In the genomic region with DNA sequence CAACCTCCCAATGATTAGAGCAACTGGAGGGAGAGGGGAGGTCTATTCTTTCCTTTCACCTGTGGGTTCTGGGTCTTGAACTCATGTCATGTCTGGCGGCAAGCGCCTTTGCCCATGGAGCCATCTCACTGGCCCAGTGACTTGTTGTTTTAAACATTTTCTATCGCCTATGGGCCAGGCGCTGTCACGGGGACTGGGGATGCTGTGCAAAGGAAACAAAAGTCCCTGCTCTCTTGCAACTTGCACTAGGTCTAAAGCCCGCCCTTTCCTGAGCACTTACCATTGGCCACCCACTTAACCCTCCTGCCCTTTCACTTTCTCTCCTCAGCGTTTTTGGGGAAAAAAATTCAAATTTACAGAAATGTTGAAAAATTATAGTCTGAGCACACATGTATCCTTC, we compare ENCODE assay signal across 34 mouse cellular contexts. TPM values are rescaled to one million over a fixed set of nuclear protein-coding genes. Genes with fewer than 3 reads are reported as not detected.
DNase-seq lines count a peak whose midpoint lies in the region; ATAC-seq and TF ChIP-seq lines count a peak whose summit lies in the region.
"Had no signal": no experiment of that assay in that cellular context is flagged by ENCODE, and none has a peak within 500 bp of the region (broad histone marks: within the 10 kb centered on the region; RNA-seq: fewer than 3 reads in every experiment).

No protein-coding gene starts in this region.

- peak; percentile 52; the same call in 1 of the 2 replicates for ATAC-seq in common myeloid progenitor, adult 5-6 weeks (replicated peaks; ENCODE audit: low read depth, poor library complexity, severe bottlenecking)
- ATAC-seq: forebrain, postnatal 0 days had no signal

- peak overlapping the region; percentile 4 for H3K4me2 ChIP-seq in myocyte (ENCODE audit: low read depth)
- H3K4me2 ChIP-seq: embryonic facial prominence, embryonic 12.5 days; heart, embryonic 12.5 days; hindbrain, embryonic 15.5 days; kidney, embryonic 15.5 days; lung, embryonic 15.5 days; midbrain, embryonic 12.5 days had no signal

- no peaks in the 10 kb centered on the region for H3K27me3 ChIP-seq in myocyte (ENCODE audit: control insufficient read depth, insufficient read depth, insufficient read length)
- H3K27me3 ChIP-seq: embryonic facial prominence, embryonic 12.5 days; heart, embryonic 12.5 days; hindbrain, embryonic 15.5 days; kidney, embryonic 15.5 days; liver, embryonic 15.5 days; lung, embryonic 15.5 days; midbrain, embryonic 12.5 days had no signal

- no peak for TF ChIP-seq POLR2A in myocyte (IDR thresholded peaks at IDR 0.05; ENCODE audit: insufficient read length, low read depth)

- H3ac ChIP-seq in myocyte (ENCODE audit: control insufficient read depth, insufficient read length) = no peak overlapping the region

- H3K27ac ChIP-seq in gastrocnemius, adult 2 months = peak overlapping the region; percentile 79
- no peak overlapping the region for H3K27ac ChIP-seq in layer of hippocampus, adult 2 months
- H3K27ac ChIP-seq: embryonic facial prominence, embryonic 12.5 days; hindbrain, embryonic 10.5 days; hindbrain, embryonic 15.5 days; kidney, embryonic 15.5 days; liver, embryonic 15.5 days; lung, embryonic 15.5 days; midbrain, embryonic 12.5 days had no signal

- intact Hi-C loops in gastrocnemius, adult 2 months (cut with DNase I) = loop anchor here (1.0 to 10.0 kb wide), 2 partner anchors 68 to 248 kb away; a partner anchor contains a TSS
- intact Hi-C loops in gastrocnemius, postnatal 14 days (cut with DNase I; ENCODE audit: low total_unique reads) = loop anchor here (5.0 kb wide), 1 partner anchor 65 kb away; no protein-coding TSS in a partner anchor

- H3K36me3 ChIP-seq in myocyte (ENCODE audit: control insufficient read depth, insufficient read depth) = no peaks in the 10 kb centered on the region
- H3K36me3 ChIP-seq: embryonic facial prominence, embryonic 12.5 days; liver, embryonic 15.5 days; lung, embryonic 15.5 days had no signal

- no peak for DNase-seq in gastrocnemius, adult 2 months
- DNase-seq in gastrocnemius, postnatal 14 days = no peak
- peak; percentile 79 for DNase-seq in 416B (ENCODE audit: low read depth)
- no peak for DNase-seq in urinary bladder, adult 18-20 months (ENCODE audit: low spot score in 2 of 2)
- DNase-seq in layer of hippocampus, adult 2 months (ENCODE audit: low spot score in 2 of 2) = no peak

- no peaks in the 10 kb centered on the region for H3K79me2 ChIP-seq in myocyte (ENCODE audit: control insufficient read depth, insufficient read depth)

- H3K4me3 ChIP-seq in gastrocnemius, adult 2 months = no peak overlapping the region
- no peak overlapping the region for H3K4me3 ChIP-seq in myocyte
- no peak overlapping the region for H3K4me3 ChIP-seq in layer of hippocampus, adult 2 months
- H3K4me3 ChIP-seq: embryonic facial prominence, embryonic 12.5 days; heart, embryonic 12.5 days; hindbrain, embryonic 10.5 days; hindbrain, embryonic 15.5 days; kidney, embryonic 15.5 days; liver, embryonic 15.5 days; lung, embryonic 15.5 days; midbrain, embryonic 12.5 days had no signal

- no peak for TF ChIP-seq CTCF in gastrocnemius, adult 2 months (IDR thresholded peaks at IDR 0.05)
- no peak for TF ChIP-seq CTCF in layer of hippocampus, adult 2 months (conservative IDR thresholded peaks at IDR 0.05)

TF ChIP-seq in myocyte, 11 proteins besides CTCF, POLR2A, EP300 and RAD21:
- TF ChIP-seq REST (IDR thresholded peaks at IDR 0.05; ENCODE audit: insufficient read depth, insufficient read length) (no peak), MYOD1 (IDR thresholded peaks at IDR 0.05; ENCODE audit: control insufficient read depth in 1 of 3, insufficient read length in 2 of 3, low read depth in 2 of 3) (no peak), E2F4 (IDR thresholded peaks at IDR 0.05; ENCODE audit: insufficient read depth) (no peak), TCF3 (IDR thresholded peaks at IDR 0.05; ENCODE audit: insufficient read length, low read depth) (no peak), MYOG (IDR thresholded peaks at IDR 0.05; ENCODE audit: control insufficient read depth in 1 of 3, insufficient read depth in 1 of 3, insufficient read length in 2 of 3, low read depth in 2 of 3) (no peak), CEBPB (IDR thresholded peaks at IDR 0.05; ENCODE audit: insufficient read depth, poor library complexity, severe bottlenecking) (no peak), TCF12 (IDR thresholded peaks at IDR 0.05; ENCODE audit: insufficient read depth, poor library complexity, severe bottlenecking) (no peak), POLR2AphosphoS2 (IDR thresholded peaks at IDR 0.05; ENCODE audit: insufficient read length, low read depth) (no peak), SRF (IDR thresholded peaks at IDR 0.05; ENCODE audit: control insufficient read depth, insufficient read length, low read depth) (no peak), USF1 (IDR thresholded peaks at IDR 0.05; ENCODE audit: low read depth) (no peak), MAX (IDR thresholded peaks at IDR 0.05; ENCODE audit: low read depth) (no peak)

RNA-seq across cellular contexts. Expression of a gene that starts 4.7 kb away (rescaled TPM):
- 100 to 1,000 TPM in 1 of 2 experiments, 10 to 100 TPM in 1; 93.4 to 102 TPM for total RNA-seq in gastrocnemius, adult 2 months (2021)
- total RNA-seq in gastrocnemius, postnatal 14 days (2021) = 10 to 100 TPM; 77.6 to 84.1 TPM
- total RNA-seq in common myeloid progenitor, adult 5-6 weeks (2017) = 73.5 and 77.3 TPM in 2 replicates
- 89.0 TPM for polyA plus RNA-seq in myocyte (2012; fragmentation: generic; extraction: Trizol)
- 100 to 1,000 TPM; 159 to 164 TPM for total RNA-seq in layer of hippocampus, adult 2 months (2021)

RNA-seq across cellular contexts. Expression of a gene that starts 32.4 kb away (rescaled TPM):
- total RNA-seq in gastrocnemius, adult 2 months (2021) = 1 to 10 TPM; 4.2 to 4.4 TPM
- 1 to 10 TPM; 6.0 to 6.2 TPM for total RNA-seq in gastrocnemius, postnatal 14 days (2021)
- total RNA-seq in common myeloid progenitor, adult 5-6 weeks (2017) = 27.8 and 36.5 TPM in 2 replicates
- 21.9 TPM for polyA plus RNA-seq in myocyte (2012; fragmentation: generic; extraction: Trizol)
- total RNA-seq in layer of hippocampus, adult 2 months (2021) = 10 to 100 TPM; 23.6 to 24.8 TPM

RNA-seq across cellular contexts. Expression of a gene that starts 38.8 kb away (rescaled TPM):
- not detected for total RNA-seq in gastrocnemius, adult 2 months (2021)
- not detected for total RNA-seq in gastrocnemius, postnatal 14 days (2021)
- not detected in 2 replicates for total RNA-seq in common myeloid progenitor, adult 5-6 weeks (2017)
- not detected for polyA plus RNA-seq in myocyte (2012; fragmentation: generic; extraction: Trizol)
- total RNA-seq in layer of hippocampus, adult 2 months (2021) = not detected
- total RNA-seq: adrenal gland, adult 2 months; adrenal gland, postnatal 36 days; forebrain, postnatal 0 days; gastrocnemius, postnatal 10 days; heart, adult 18-20 months; layer of hippocampus, adult 18-20 months; layer of hippocampus, postnatal 14 days; left cerebral cortex, postnatal 4 days; megakaryocyte, adult 5-6 weeks had no signal
- polyA plus RNA-seq: activated CD4-positive, CD25-positive, alpha-beta regulatory T cell, adult 4 months; adrenal gland, adult 2 months; brain, embryonic 14.5 days; embryonic facial prominence, embryonic 12.5 days; forebrain, embryonic 11.5 days; forebrain, postnatal 0 days; heart, embryonic 12.5 days; heart, postnatal 0 days; hindbrain, embryonic 10.5 days; hindbrain, embryonic 15.5 days; intestine, embryonic 14.5 days; kidney, embryonic 15.5 days; limb, embryonic 14.5 days; liver, embryonic 15.5 days; lung, embryonic 15.5 days; midbrain, embryonic 12.5 days; neural tube, embryonic 14.5 days; stomach, embryonic 14.5 days; testis, adult 2 months; thymus, postnatal 0 days had no signal

RNA-seq across cellular contexts. Expression of a gene that starts 54.1 kb away (rescaled TPM):
- total RNA-seq in gastrocnemius, adult 2 months (2021) = 10 to 100 TPM in 1 of 2 experiments, 1 to 10 TPM in 1; 9.9 to 21.3 TPM
- total RNA-seq in gastrocnemius, postnatal 14 days (2021) = 10 to 100 TPM; 10.3 to 12.7 TPM
- total RNA-seq in common myeloid progenitor, adult 5-6 weeks (2017) = 0.39 and 3.4 TPM in 2 replicates
- 2.7 TPM for polyA plus RNA-seq in myocyte (2012; fragmentation: generic; extraction: Trizol)
- total RNA-seq in layer of hippocampus, adult 2 months (2021) = under 1 TPM; 0.81 to 0.97 TPM
- polyA plus RNA-seq: activated CD4-positive, CD25-positive, alpha-beta regulatory T cell, adult 4 months had no signal
